Mouse (Mus musculus) lung, postnatal 0 days (tissue): ENCODE data around the gene Arl6.

Source experiments
- CTCF ChIP-seq: IDR thresholded peaks from 2 replicates; pipeline ENCODE4 v1.5.1; 2016; ENCODE audit warnings: antibody characterized with exemption, mild to moderate bottlenecking
- EP300 ChIP-seq: IDR thresholded peaks from 2 replicates; pipeline ENCODE4 v1.6.1; 2016; ENCODE audit warnings: antibody characterized with exemption, mild to moderate bottlenecking, control low read depth

DNA sequence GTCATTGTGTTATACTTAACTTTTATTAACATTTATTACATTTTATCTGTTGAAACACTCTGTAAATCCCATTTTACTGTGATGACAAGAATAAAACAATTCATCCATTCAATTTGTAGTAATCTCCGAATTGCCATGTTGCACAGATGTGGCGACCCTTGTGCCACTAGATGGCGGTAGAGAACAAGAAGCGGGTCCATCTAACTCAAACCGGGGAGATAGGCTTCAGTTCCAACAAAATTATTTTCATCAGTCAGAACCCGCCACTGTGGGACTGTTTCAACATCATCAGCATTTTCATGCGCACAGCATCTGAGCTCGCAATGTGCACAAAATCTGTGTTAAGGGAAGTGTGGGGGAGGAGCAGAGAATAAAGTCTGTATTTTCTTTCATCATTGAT lies 44.2 kb upstream of the Arl6 start:
- TF ChIP-seq CTCF: peak; percentile 90
- no peak for TF ChIP-seq EP300
